Mouse (Mus musculus): ENCODE data around the gene Olfr285. TPM values are rescaled to one million over a fixed set of nuclear protein-coding genes. Genes with fewer than 3 reads are reported as not detected.

The Olfr285 gene
- total RNA-seq (2017): not detected in 2 replicates

GRCm38 (mm10) chr15:98317177-98317724 lies at the start of gene Olfr285:
Gene Olfr285, minus strand, starts transcription at chr15:98317353.
- ATAC-seq (replicated peaks in 1 of 2; ENCODE audit: insufficient read depth in 1 of 2, low FRiP score in 2 of 2, low TSS enrichment in 1 of 2, low read depth in 1 of 2, poor library complexity in 2 of 2, severe bottlenecking in 2 of 2): no peak

- ATAC-seq (replicated peaks in 1 of 2; ENCODE audit: insufficient read depth in 1 of 2, low FRiP score in 2 of 2, low TSS enrichment in 1 of 2, low read depth in 1 of 2, poor library complexity in 2 of 2, severe bottlenecking in 2 of 2): no peak
Observed at GRCm38 (mm10) chr15:98340887-98341286, 23.7 kb upstream of the Olfr285 start, which contains the start of gene Olfr284. Gene Olfr284, minus strand, starts transcription at chr15:98340987.

GRCm38 (mm10) chr15:98315703-98316102 lies 1.4 kb downstream of the Olfr285 start:
- no peak for ATAC-seq (replicated peaks in 1 of 2; ENCODE audit: insufficient read depth in 1 of 2, low FRiP score in 2 of 2, low TSS enrichment in 1 of 2, low read depth in 1 of 2, poor library complexity in 2 of 2, severe bottlenecking in 2 of 2)

DNA sequence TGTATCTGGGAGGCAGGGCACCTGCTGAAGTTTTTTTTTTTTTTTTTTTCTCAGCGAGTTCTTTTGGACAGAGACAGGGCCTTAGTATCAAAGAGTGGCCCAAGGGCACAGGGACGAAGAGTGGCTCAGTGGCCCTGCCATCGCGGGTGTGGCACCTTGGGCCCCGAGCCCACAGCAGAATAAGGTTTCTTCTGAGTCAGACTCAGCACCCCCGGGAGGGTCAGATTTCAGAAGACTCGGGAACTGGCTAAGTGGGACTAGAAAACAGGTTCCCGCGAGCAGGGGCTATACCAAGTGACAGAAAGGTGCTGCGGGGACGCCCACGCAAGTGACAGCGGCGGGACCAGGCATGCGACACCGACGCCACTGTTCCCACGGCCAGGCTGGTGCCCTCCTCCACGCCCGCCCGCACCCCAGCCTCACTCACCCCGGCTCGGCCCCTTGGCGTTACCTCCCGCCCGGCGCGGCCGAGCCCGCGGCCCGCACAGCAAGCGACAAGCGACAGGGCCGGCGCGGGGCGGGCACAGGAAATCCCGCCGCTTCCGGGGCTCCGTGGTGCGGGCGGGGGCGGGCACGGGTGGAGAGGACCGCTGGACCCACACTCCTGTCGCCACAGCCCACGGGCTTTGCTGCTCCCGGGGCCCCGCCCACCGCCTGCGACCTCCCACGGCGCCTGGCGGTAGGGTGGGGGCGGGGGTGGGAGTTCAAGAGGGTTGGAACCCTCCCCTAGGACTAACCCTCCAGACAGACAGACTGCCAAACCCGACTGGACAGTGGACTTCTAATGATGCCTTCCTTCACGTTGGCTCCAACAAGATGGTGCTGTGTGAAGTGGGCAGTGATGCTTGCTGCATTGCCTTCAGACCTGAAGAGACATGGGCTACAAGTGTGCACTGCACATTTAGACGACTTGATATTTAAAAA lies 21.3 kb downstream of the Olfr285 start, which contains the start of gene Zfp641:
Zfp641 (minus strand) TSS at position 534 of the 924 bp plus-strand sequence.
- no peak; a peak in 1 of 4 replicates for ATAC-seq (replicated peaks in 1 of 2; ENCODE audit: insufficient read depth in 1 of 2, low FRiP score in 2 of 2, low TSS enrichment in 1 of 2, low read depth in 1 of 2, poor library complexity in 2 of 2, severe bottlenecking in 2 of 2)

GRCm38 (mm10) chr15:98293651-98294050 lies 23.5 kb downstream of the Olfr285 start:
- ATAC-seq (replicated peaks in 1 of 2; ENCODE audit: insufficient read depth in 1 of 2, low FRiP score in 2 of 2, low TSS enrichment in 1 of 2, low read depth in 1 of 2, poor library complexity in 2 of 2, severe bottlenecking in 2 of 2): no peak

DNA sequence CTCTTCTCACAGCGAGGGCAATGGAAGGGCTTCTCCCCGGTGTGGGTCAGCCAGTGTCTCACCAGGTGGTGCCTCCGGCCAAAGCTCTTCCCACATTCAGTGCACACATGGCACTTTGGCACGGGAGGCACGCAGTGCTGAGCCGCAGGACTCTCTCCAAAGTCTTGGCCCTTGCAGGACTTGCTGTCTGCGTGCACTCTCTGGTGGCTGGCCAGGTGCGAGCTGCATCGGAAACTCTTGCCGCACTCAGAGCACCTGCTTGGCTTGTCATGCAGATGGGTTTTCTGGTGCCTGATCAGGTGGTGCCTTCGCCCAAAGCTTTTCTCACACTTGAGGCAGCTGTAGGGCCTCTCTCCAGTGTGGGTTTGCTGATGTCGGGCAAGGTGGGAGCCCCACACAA lies 28.6 kb downstream of the Olfr285 start:
- ATAC-seq (replicated peaks in 1 of 2; ENCODE audit: insufficient read depth in 1 of 2, low FRiP score in 2 of 2, low TSS enrichment in 1 of 2, low read depth in 1 of 2, poor library complexity in 2 of 2, severe bottlenecking in 2 of 2): no peak

DNA sequence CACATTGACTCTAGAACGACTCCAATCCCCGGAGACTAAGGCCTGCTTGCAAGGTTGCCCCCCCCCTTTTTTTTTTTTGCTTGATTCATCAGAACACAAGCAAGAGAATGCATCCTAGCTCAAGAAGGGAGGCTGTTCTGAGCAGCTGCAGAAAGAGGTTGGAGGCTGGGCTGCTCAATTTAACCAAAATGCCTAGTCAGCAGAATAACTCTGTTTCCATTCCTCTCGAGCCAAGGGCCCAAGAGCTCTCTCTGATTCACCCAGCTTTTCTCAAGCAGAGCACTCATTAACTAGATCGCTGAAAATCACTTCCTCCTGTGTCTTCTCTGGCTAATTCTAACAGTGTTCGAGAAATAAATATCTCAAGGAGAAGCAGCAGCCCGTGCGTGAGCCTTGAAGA lies 30.7 kb downstream of the Olfr285 start:
- ATAC-seq (replicated peaks in 1 of 2; ENCODE audit: insufficient read depth in 1 of 2, low FRiP score in 2 of 2, low TSS enrichment in 1 of 2, low read depth in 1 of 2, poor library complexity in 2 of 2, severe bottlenecking in 2 of 2): no peak

Other genes starting within 250 kb of the Olfr285 start
- gene Pfkm, start 224.8 kb downstream of the Olfr285 start, total RNA-seq (2017): 38.0 and 41.3 TPM in 2 replicates
- gene Senp1, start 223.6 kb downstream of the Olfr285 start, total RNA-seq (2017): 58.2 and 63.0 TPM in 2 replicates
- 17.2 and 20.4 TPM in 2 replicates for gene Asb8, start 151.7 kb downstream of the Olfr285 start, total RNA-seq (2017)
- gene Ccdc184, start 150.2 kb downstream of the Olfr285 start, total RNA-seq (2017): 0.10 TPM in 1 of 2 replicates, not detected in the other
- gene Olfr288, start 121.8 kb downstream of the Olfr285 start, total RNA-seq (2017): not detected in 2 replicates
- not detected in 2 replicates for gene Gm44579, start 96.4 kb downstream of the Olfr285 start, total RNA-seq (2017)
- not detected in 2 replicates for gene Olfr287, start 96.3 kb downstream of the Olfr285 start, total RNA-seq (2017)
- gene Olfr286, start 82.9 kb downstream of the Olfr285 start, total RNA-seq (2017): not detected in 2 replicates
- not detected in 2 replicates for gene H1fnt, start 60.1 kb downstream of the Olfr285 start, total RNA-seq (2017)
- not detected in 2 replicates for gene Zfp641, start 21.2 kb downstream of the Olfr285 start, total RNA-seq (2017)
- not detected in 2 replicates for gene Olfr284, start 23.6 kb upstream of the Olfr285 start, total RNA-seq (2017)
- not detected in 2 replicates for gene Olfr283, start 63.6 kb upstream of the Olfr285 start, total RNA-seq (2017)
- gene Olfr282, start 113.9 kb upstream of the Olfr285 start, total RNA-seq (2017): not detected in 2 replicates
- gene Olfr281, start 135.2 kb upstream of the Olfr285 start, total RNA-seq (2017): not detected in 2 replicates
- not detected in 2 replicates for gene OR5BS1P, start 152.5 kb upstream of the Olfr285 start, total RNA-seq (2017)
- not detected in 2 replicates for gene Lalba, start 165.4 kb upstream of the Olfr285 start, total RNA-seq (2017)
- not detected in 2 replicates for gene Olfr279, start 175.0 kb upstream of the Olfr285 start, total RNA-seq (2017)
- 55.2 and 57.8 TPM in 2 replicates for gene Kansl2, start 216.9 kb upstream of the Olfr285 start, total RNA-seq (2017)

Measured in hematopoietic stem cell, adult 5-6 weeks (primary cell).